8 mouse cellular contexts compared by ENCODE assay signal in the genomic region with DNA sequence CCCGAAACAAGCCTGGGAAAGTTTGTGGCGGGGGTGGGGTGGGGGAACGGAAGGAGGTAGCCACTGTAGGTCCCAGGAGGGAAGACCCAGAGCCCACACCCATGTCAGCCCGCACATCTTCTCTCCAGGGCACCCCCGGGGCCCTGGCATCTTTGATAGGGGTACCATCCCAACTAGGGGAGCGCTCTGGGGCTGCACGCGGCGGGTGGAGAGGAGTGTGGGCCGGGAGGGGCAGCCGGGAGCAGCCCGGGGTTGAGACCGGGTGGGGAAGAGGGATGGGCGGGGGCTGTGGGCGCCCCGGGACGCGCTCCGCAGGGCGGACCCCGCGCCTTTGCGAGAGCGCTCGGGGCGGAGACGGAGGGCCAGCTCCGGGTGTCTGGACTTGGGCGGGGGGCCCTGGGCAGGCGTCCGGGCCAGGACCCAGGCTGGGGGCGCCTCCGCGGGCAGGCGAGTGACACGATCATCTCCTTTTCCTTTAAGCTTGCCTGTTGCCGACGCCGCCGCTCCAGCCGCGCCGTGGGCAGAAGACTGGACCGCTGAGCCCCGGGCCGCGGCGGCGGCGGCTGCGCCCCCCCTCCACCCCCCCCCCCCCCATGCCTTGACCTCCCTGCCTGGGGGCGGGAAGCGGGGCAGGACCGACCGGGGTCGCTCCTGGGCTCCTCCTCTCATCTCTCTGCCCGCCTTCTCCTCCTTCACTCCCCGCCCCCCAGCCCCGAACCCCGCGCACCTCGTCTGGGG. TPM values are rescaled to one million over a fixed set of nuclear protein-coding genes. Genes with fewer than 3 reads are reported as not detected.
DNase-seq lines count a peak whose midpoint lies in the region; ATAC-seq and TF ChIP-seq lines count a peak whose summit lies in the region.

No protein-coding gene starts in this region.

- DNase-seq in layer of hippocampus, adult 2 months (ENCODE audit: low spot score in 2 of 2) = no peak
- no peak for DNase-seq in layer of hippocampus, postnatal 25 days (ENCODE audit: extremely low spot score in 1 of 2, low spot score in 1 of 2)
- DNase-seq in cerebellum, adult 11 months = peak; percentile 47
- DNase-seq in heart, postnatal 4 days = peak; percentile 63
- peak; percentile 51 for DNase-seq in urinary bladder, postnatal 25 days (ENCODE audit: low spot score)

- ATAC-seq in forebrain, embryonic 15.5 days (replicated peaks) = peak; percentile 77
- peak; percentile 84 for ATAC-seq in limb, embryonic 13.5 days (ENCODE audit: low FRiP score, low read depth)
- ATAC-seq in midbrain, embryonic 15.5 days (replicated peaks) = peak; percentile 74

- H3K4me3 ChIP-seq in layer of hippocampus, adult 2 months = peak overlapping the region; percentile 82
- H3K4me3 ChIP-seq in forebrain, embryonic 15.5 days = peak overlapping the region; percentile 90
- peak overlapping the region; percentile 77 for H3K4me3 ChIP-seq in limb, embryonic 13.5 days
- H3K4me3 ChIP-seq in midbrain, embryonic 15.5 days = peak overlapping the region; percentile 92

- peak overlapping the region; percentile 94 for H3K4me2 ChIP-seq in forebrain, embryonic 15.5 days (replicated peaks)
- peak overlapping the region; percentile 99 for H3K4me2 ChIP-seq in limb, embryonic 13.5 days (replicated peaks)
- peak overlapping the region; percentile 99 for H3K4me2 ChIP-seq in midbrain, embryonic 15.5 days

- H3K4me1 ChIP-seq in forebrain, embryonic 15.5 days = peaks cover 44% of the 10 kb centered on the region
- peaks cover 31% of the 10 kb centered on the region for H3K4me1 ChIP-seq in limb, embryonic 13.5 days
- H3K4me1 ChIP-seq in midbrain, embryonic 15.5 days = peaks cover 30% of the 10 kb centered on the region

- H3K36me3 ChIP-seq in forebrain, embryonic 15.5 days = no peaks in the 10 kb centered on the region
- H3K36me3 ChIP-seq in limb, embryonic 13.5 days = no peaks in the 10 kb centered on the region
- no peaks in the 10 kb centered on the region for H3K36me3 ChIP-seq in midbrain, embryonic 15.5 days (replicated peaks)

- H3K27me3 ChIP-seq in forebrain, embryonic 15.5 days = peaks cover 33% of the 10 kb centered on the region
- peaks cover 40% of the 10 kb centered on the region for H3K27me3 ChIP-seq in limb, embryonic 13.5 days
- peaks cover 38% of the 10 kb centered on the region for H3K27me3 ChIP-seq in midbrain, embryonic 15.5 days (replicated peaks)

- no peak for TF ChIP-seq CTCF in layer of hippocampus, adult 2 months (conservative IDR thresholded peaks at IDR 0.05)

- whole genome bisulfite sequencing in forebrain, embryonic 15.5 days = under 1% methylated on average over 47 of the region's 62 CpGs
- 0% methylated on average over 35 of the region's 62 CpGs for WGBS in limb, embryonic 13.5 days
- under 1% methylated on average over 33 of the region's 62 CpGs for WGBS in midbrain, embryonic 15.5 days

- H3K27ac ChIP-seq in layer of hippocampus, adult 2 months = peak overlapping the region; percentile 81
- H3K27ac ChIP-seq in forebrain, embryonic 15.5 days (replicated peaks) = peak overlapping the region; percentile 84
- H3K27ac ChIP-seq in limb, embryonic 13.5 days = peak overlapping the region; percentile 83
- H3K27ac ChIP-seq in midbrain, embryonic 15.5 days = peak overlapping the region; percentile 86

- H3K9ac ChIP-seq in forebrain, embryonic 15.5 days (replicated peaks) = peak overlapping the region; percentile 78
- peak overlapping the region; percentile 82 for H3K9ac ChIP-seq in limb, embryonic 13.5 days
- peak overlapping the region; percentile 78 for H3K9ac ChIP-seq in midbrain, embryonic 15.5 days

- no peaks in the 10 kb centered on the region for H3K9me3 ChIP-seq in forebrain, embryonic 15.5 days
- no peaks in the 10 kb centered on the region for H3K9me3 ChIP-seq in limb, embryonic 13.5 days
- no peaks in the 10 kb centered on the region for H3K9me3 ChIP-seq in midbrain, embryonic 15.5 days

RNA-seq across cellular contexts. Expression of gene Tshz3, which starts 0.6 kb away (rescaled TPM):
- total RNA-seq in layer of hippocampus, adult 2 months (2021) = 10 to 100 TPM; 13.2 to 13.4 TPM
- 10 to 100 TPM; 10.1 to 14.3 TPM for total RNA-seq in layer of hippocampus, postnatal 25 days (2021)
- polyA plus RNA-seq in forebrain, embryonic 15.5 days (2015; fragmentation: Nextera tagmentation; extraction: Ambion mirVana) = 20.0 and 20.8 TPM in 2 replicates
- total RNA-seq in heart, postnatal 4 days (2021) = 1 to 10 TPM; 5.5 to 6.1 TPM
- polyA plus RNA-seq in limb, embryonic 13.5 days (2015; fragmentation: Nextera tagmentation; extraction: Ambion mirVana) = 10.9 and 11.0 TPM in 2 replicates
- 9.8 and 11.1 TPM in 2 replicates for polyA plus RNA-seq in midbrain, embryonic 15.5 days (2015; fragmentation: Nextera tagmentation; extraction: Ambion mirVana)

Comparison
In these comparisons a context has a peak if more than half of its experiments do, and no peak if none do; other contexts are left out.
1. DNase-seq: peak in cerebellum, adult 11 months (single experiment), heart, postnatal 4 days (single experiment) and urinary bladder, postnatal 25 days (single experiment); none in layer of hippocampus, adult 2 months (0 of 2) and layer of hippocampus, postnatal 25 days (0 of 2).
2. Peak in every context shown above with its lines, with median percentiles within 50 percentile points of each other: H3K27ac ChIP-seq, H3K4me3 ChIP-seq, ATAC-seq, H3K4me2 ChIP-seq and H3K9ac ChIP-seq.